Mouse (Mus musculus) heart, embryonic 16.5 days (tissue): ENCODE results near the gene Sel1l3. TPM values are rescaled to one million over a fixed set of nuclear protein-coding genes. Genes with fewer than 3 reads are reported as not detected.

Experiments
- ATAC-seq: fragments of 200-750 bp; cut with Nextera tagmentation; replicated peaks from 2 replicates; pipeline ENCODE4 v1.8.0; 2017; ENCODE audit warnings: moderate number of reproducible peaks; ENCODE audit not compliant: insufficient read depth, low FRiP score; ENCODE audit errors: extremely low read depth
- H3K27ac ChIP-seq: fragments of 300-500 bp; sonication (generic); 2 replicates; pipeline ENCODE4 v1.5.1; 2014; ENCODE audit warnings: mild to moderate bottlenecking, low read length, control low read depth, moderate library complexity
- H3K27me3 ChIP-seq: fragments of 300-500 bp; sonication (generic); 2 replicates; pipeline ENCODE4 v1.6.1; 2014; ENCODE audit warnings: low read length, mixed read lengths; ENCODE audit not compliant: control insufficient read depth, insufficient read depth
- H3K36me3 ChIP-seq: fragments of 300-500 bp; sonication (generic); 2 replicates; pipeline ENCODE4 v1.6.1; 2014; ENCODE audit not compliant: control insufficient read depth, insufficient read depth
- H3K4me1 ChIP-seq: fragments of 300-500 bp; sonication (generic); 2 replicates; pipeline ENCODE4 v1.6.1; 2014; ENCODE audit warnings: low read length, mixed read lengths; ENCODE audit not compliant: control insufficient read depth, insufficient read depth
- H3K4me2 ChIP-seq: fragments of 300-500 bp; sonication (generic); 2 replicates; pipeline ENCODE4 v1.6.1; 2014; ENCODE audit warnings: low read depth, mild to moderate bottlenecking, control low read depth, low read length
- H3K4me3 ChIP-seq: fragments of 300-500 bp; sonication (generic); 2 replicates; pipeline ENCODE4 v1.5.1; 2014; ENCODE audit warnings: mild to moderate bottlenecking, control low read depth, low read length
- H3K9ac ChIP-seq: fragments of 300-500 bp; sonication (generic); 2 replicates; pipeline ENCODE4 v1.6.1; 2014; ENCODE audit warnings: low read length, control low read depth
- H3K9me3 ChIP-seq: fragments of 300-500 bp; sonication (generic); replicated peaks from 2 replicates; pipeline ENCODE4 v1.6.1; 2016; ENCODE audit warnings: low read length; ENCODE audit not compliant: control insufficient read depth
- WGBS: fragments of 180-500 bp; shearing (Covaris S2); extraction: QIAGEN DNeasy Blood & Tissue Kit; methylation state at CpG from one replicate; pipeline ENCODE4 v1.1.7; 2014; 5-methylcytosine and 5-hydroxymethylcytosine counted together
- polyA plus RNA-seq: library from polyadenylated mRNA; unstranded; fragments of >200 nt; fragmentation: Nextera tagmentation; extraction: Ambion mirVana; gene quantifications from 2 replicates; pipeline ENCODE4 v1.2.1, GENCODE M21; 2015

The Sel1l3 gene
- polyA plus RNA-seq, 1 experiment from 2014 or later, result 0.91 TPM

DNA sequence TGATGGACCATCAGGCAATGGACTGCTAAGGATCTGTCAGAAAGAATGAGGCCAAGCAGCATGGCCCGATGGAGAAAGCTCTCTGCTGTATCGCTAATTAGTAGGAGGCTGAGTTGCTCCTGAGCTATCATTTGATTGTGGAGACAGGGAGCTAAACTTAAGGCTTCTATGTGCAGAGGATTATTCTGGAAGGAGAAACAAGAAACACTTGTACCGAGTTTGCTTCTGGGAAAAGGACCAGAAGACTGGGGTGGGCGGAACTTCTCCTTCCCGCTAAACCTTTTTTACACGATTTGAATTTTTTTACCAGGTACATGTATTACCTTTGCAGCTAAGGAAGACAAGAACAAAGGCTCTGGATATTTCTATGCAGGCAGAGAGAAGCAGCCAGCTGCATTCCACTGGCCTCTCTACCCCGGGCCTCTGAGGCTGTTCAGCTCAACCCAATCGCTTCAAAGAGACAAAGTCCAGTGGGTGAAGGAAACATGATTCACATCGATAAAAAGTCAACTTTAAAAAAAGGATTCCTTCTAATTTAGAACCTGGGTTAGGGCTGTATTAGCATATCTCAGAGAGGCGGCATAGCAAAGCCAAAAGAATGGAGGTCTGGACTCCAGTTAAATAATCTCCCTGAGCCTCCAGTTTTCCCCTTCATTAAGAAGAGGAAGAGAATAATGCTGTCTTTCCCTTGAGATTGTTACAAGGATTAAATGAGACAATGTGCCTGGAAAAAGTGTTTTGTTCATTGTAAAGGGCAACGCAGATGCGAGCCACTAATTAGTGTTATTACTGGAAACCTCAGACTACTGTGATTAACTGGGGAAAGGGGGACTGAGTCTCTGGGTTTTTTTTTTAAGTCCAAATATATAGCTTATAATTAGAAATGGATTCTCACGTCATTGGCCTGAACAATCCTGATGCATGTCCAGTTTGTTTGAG, 20.4 kb downstream of the Sel1l3 start:
- Histone ChIP-seq H3K36me3 (no peaks in the 10 kb centered on the region), H3K9me3 (no peaks in the 10 kb centered on the region), H3K9ac (no peak overlapping the region), H3K27ac (no peak overlapping the region), H3K4me3 (no peak overlapping the region), H3K27me3 (no peaks in the 10 kb centered on the region), H3K4me2 (no peak overlapping the region), H3K4me1 (no peaks in the 10 kb centered on the region)
- ATAC-seq, result no peak
- 73% methylated on average over 13 of the region's 13 CpGs for WGBS

- no peak for ATAC-seq
- H3K4me3 ChIP-seq, result no peak overlapping the region
- no peaks in the 10 kb centered on the region for H3K27me3 ChIP-seq
- H3K9me3 ChIP-seq, result no peaks in the 10 kb centered on the region
- H3K27ac ChIP-seq, result no peak overlapping the region
- no peaks in the 10 kb centered on the region for H3K4me1 ChIP-seq
- 65% methylated on average over 2 of the region's 2 CpGs for WGBS
- H3K9ac ChIP-seq, result no peak overlapping the region
- no peaks in the 10 kb centered on the region for H3K36me3 ChIP-seq
- H3K4me2 ChIP-seq, result no peak overlapping the region
These were observed 25.1 kb downstream of the Sel1l3 start for GRCm38 (mm10) chr5:53188608-53189007.

DNA sequence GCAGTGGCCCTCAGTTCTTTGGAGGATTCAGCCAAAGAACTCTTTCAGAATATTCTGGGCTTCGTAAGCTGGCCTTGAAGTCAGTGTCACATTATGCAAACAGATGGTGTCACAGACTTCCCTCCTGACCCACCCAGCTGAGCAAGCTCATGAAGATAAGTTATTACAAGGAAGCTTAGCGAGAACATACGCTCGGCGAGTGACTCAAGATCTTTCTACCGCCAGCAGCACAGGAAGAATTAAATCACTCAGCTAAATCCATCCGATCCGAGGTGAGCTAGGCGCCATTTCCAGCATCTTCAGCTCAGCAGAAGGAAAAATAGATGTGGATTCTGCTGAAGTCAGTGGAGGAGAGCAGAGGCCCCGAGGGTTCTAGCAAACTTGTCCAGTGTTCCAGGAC, 26.5 kb downstream of the Sel1l3 start:
- Histone ChIP-seq H3K27ac (no peak overlapping the region), H3K9me3 (no peaks in the 10 kb centered on the region), H3K4me1 (peaks cover 1% of the 10 kb centered on the region), H3K36me3 (no peaks in the 10 kb centered on the region), H3K9ac (no peak overlapping the region), H3K4me2 (no peak overlapping the region), H3K27me3 (no peaks in the 10 kb centered on the region), H3K4me3 (no peak overlapping the region)
- 67% methylated on average over 10 of the region's 10 CpGs for WGBS
- ATAC-seq, result no peak

GRCm38 (mm10) chr5:53185803-53186202, 27.9 kb downstream of the Sel1l3 start:
- no peak overlapping the region for H3K27ac ChIP-seq

DNA sequence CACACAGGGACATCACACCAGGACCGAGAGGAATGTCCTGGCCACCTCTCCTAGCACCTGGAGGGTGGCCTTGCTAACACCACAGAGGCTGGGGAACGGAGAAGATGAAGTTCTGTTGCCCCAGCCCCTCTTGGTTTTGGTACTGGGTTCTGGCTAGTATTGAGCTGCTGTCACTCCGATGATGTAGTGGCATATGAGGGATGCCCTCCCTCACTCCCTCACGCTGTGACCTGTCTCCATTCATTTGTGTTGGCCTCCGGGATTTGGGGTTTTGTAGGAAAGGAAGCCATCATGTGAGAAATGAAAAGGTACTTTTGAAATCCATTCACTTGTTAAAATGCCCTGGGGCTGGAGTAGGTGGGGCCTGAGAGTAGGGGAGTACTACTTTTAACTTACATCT, 33.8 kb downstream of the Sel1l3 start:
- Histone ChIP-seq H3K4me3 (no peak overlapping the region), H3K27ac (no peak overlapping the region), H3K9me3 (no peaks in the 10 kb centered on the region), H3K4me2 (no peak overlapping the region), H3K27me3 (no peaks in the 10 kb centered on the region), H3K9ac (no peak overlapping the region), H3K36me3 (no peaks in the 10 kb centered on the region), H3K4me1 (peaks cover 20% of the 10 kb centered on the region)
- 84% methylated on average over 5 of the region's 5 CpGs for WGBS
- no peak for ATAC-seq

More at GRCm38 (mm10) chr5:53185803-53186202, 27.9 kb downstream of the Sel1l3 start:
- Histone ChIP-seq H3K4me3 (no peak overlapping the region), H3K36me3 (no peaks in the 10 kb centered on the region), H3K9ac (no peak overlapping the region), H3K27me3 (no peaks in the 10 kb centered on the region), H3K9me3 (no peaks in the 10 kb centered on the region), H3K4me2 (no peak overlapping the region), H3K4me1 (peaks cover 11% of the 10 kb centered on the region)
- WGBS, result 86% methylated on average over 11 of the region's 11 CpGs
- ATAC-seq, result no peak

DNA sequence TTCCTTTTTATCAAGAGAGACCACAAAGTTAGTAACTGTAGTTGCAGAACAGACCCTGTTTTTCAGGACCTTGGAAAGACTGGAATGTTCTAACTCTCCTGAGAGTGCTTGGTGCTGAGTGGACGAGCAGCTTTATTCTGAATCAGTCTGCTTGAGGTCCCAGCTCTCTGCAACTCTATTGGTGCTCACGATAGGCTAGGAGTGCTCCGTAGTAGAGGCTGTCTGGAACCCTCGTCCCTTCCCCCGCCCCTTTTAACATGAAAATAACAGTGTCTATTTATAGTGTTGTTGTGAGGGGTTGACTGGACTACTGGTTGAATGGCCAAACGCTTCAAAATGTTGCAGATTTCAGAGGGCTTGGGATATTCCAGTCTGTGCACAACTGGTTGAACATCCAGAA, 37.0 kb downstream of the Sel1l3 start:
- Histone ChIP-seq H3K9me3 (no peaks in the 10 kb centered on the region), H3K4me3 (no peak overlapping the region), H3K36me3 (no peaks in the 10 kb centered on the region), H3K4me1 (peaks cover 14% of the 10 kb centered on the region), H3K27ac (no peak overlapping the region), H3K27me3 (no peaks in the 10 kb centered on the region), H3K4me2 (no peak overlapping the region), H3K9ac (no peak overlapping the region)
- ATAC-seq, result peak; percentile 64
- 27% methylated on average over 6 of the region's 6 CpGs for WGBS

- no peaks in the 10 kb centered on the region for H3K9me3 ChIP-seq
- no peak overlapping the region for H3K9ac ChIP-seq
- H3K4me3 ChIP-seq, result no peak overlapping the region
- H3K4me2 ChIP-seq, result no peak overlapping the region
- H3K27me3 ChIP-seq, result no peaks in the 10 kb centered on the region
- H3K36me3 ChIP-seq, result no peaks in the 10 kb centered on the region
- H3K4me1 ChIP-seq, result peaks cover 9% of the 10 kb centered on the region
- no peak overlapping the region for H3K27ac ChIP-seq
- WGBS, result 44% methylated on average over 2 of the region's 4 CpGs
- no peak for ATAC-seq
These were observed 37.7 kb downstream of the Sel1l3 start for GRCm38 (mm10) chr5:53176075-53176474.

DNA sequence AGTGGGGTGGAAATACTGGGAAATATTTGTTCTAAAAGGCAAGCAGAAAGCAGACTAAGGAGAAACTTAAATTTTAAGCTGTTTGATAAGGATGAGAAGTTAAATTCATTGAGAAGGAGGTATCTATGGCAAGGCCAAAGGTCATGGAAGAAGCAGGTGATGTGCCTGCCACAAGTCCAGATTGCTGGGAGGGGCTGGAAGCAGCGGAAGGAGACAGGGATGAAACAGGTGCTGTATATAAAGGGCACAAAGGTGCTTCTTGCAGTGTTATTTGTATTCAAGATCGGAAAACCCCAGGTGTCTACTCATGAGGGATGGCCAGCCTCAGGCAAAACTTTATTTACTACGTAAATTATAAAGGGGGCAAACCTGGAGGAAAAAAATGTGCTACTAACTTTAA, 38.5 kb downstream of the Sel1l3 start:
- WGBS, result 90% methylated on average over 3 of the region's 3 CpGs
- ATAC-seq, result no peak
- Histone ChIP-seq H3K9ac (no peak overlapping the region), H3K4me2 (no peak overlapping the region), H3K27me3 (no peaks in the 10 kb centered on the region), H3K36me3 (no peaks in the 10 kb centered on the region), H3K9me3 (no peaks in the 10 kb centered on the region), H3K27ac (no peak overlapping the region), H3K4me1 (peaks cover 9% of the 10 kb centered on the region), H3K4me3 (no peak overlapping the region)

DNA sequence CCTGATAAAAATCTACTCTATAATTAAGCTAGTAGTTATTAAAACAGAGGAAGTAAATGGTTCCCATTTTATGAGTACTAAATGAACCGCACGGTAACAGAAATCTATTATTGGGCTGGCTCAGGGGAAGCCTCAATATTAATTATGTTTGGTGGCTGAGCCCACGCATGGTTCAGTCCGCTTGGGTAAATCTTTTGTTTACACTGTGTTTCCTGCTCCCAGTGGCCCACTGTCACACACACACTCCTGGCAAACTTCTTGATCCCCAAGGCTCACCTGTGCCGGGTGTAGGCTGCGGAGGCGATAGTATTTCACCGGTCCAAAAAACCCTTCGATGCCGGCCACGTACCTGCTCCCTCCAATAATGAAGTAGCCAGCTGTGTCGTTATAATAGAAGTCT, 39.3 kb downstream of the Sel1l3 start:
- Histone ChIP-seq H3K9ac (no peak overlapping the region), H3K27ac (no peak overlapping the region), H3K4me1 (peaks cover 9% of the 10 kb centered on the region), H3K4me3 (no peak overlapping the region), H3K36me3 (no peaks in the 10 kb centered on the region), H3K27me3 (no peaks in the 10 kb centered on the region), H3K4me2 (no peak overlapping the region), H3K9me3 (no peaks in the 10 kb centered on the region)
- 89% methylated on average over 12 of the region's 12 CpGs for WGBS
- ATAC-seq, result no peak
